Mouse (Mus musculus) embryo, embryonic 11 days (tissue): ENCODE measurements at regions not wholly inside any gene's neighbourhood (a gene's known extent, or its start where the extent isn't known, plus 50 kb on each side); places are given as distances from the start of the nearest gene placed in this dataset.
A peak's percentile ranks its signal among the peaks of the same experiment; 100 is the strongest.

Experiments
- DNase-seq: peaks from one replicate; pipeline ENCODE4 v3.0.0-alpha.2; 2015

- DNase-seq = no peak
Observed at GRCm38 (mm10) chr4:47630006-47630405, 155.5 kb downstream of the Sec61b start.

- DNase-seq = no peak
Observed at GRCm38 (mm10) chr4:47630427-47630826, 156.0 kb downstream of the Sec61b start.

- no peak for DNase-seq
Observed at GRCm38 (mm10) chr4:47638876-47639494, 164.5 kb downstream of the Sec61b start.

GRCm38 (mm10) chr4:47645093-47645492 lies 170.6 kb downstream of the Sec61b start:
- peak; percentile 16 for DNase-seq

GRCm38 (mm10) chr4:47648701-47649100 lies 174.2 kb downstream of the Sec61b start:
- DNase-seq = no peak

GRCm38 (mm10) chr4:47649951-47650350 lies 175.5 kb downstream of the Sec61b start:
- no peak for DNase-seq

- DNase-seq = peak; percentile 11
Observed at GRCm38 (mm10) chr4:47651521-47651920, 177.1 kb downstream of the Sec61b start.

- peak; percentile 15 for DNase-seq
Observed at GRCm38 (mm10) chr4:47653143-47653542, 178.7 kb downstream of the Sec61b start.

GRCm38 (mm10) chr4:47669519-47669918 lies 195.1 kb downstream of the Sec61b start:
- no peak for DNase-seq

- DNase-seq = no peak
Observed at GRCm38 (mm10) chr4:47670476-47670875, 196.0 kb downstream of the Sec61b start.

- no peak for DNase-seq
Observed at GRCm38 (mm10) chr4:47671362-47671761, 196.9 kb downstream of the Sec61b start.

- DNase-seq = no peak
Observed at GRCm38 (mm10) chr4:47681141-47681540, 206.7 kb downstream of the Sec61b start.

- no peak for DNase-seq
Observed at GRCm38 (mm10) chr4:47691207-47691606, 216.7 kb downstream of the Sec61b start.

- no peak for DNase-seq
Observed at GRCm38 (mm10) chr4:47692654-47693053, 218.2 kb downstream of the Sec61b start.

GRCm38 (mm10) chr4:47693221-47693620 lies 218.8 kb downstream of the Sec61b start:
- DNase-seq = no peak

GRCm38 (mm10) chr4:47697071-47697470 lies 222.6 kb downstream of the Sec61b start:
- DNase-seq = no peak

- no peak for DNase-seq
Observed at GRCm38 (mm10) chr4:47698514-47698913, 224.1 kb downstream of the Sec61b start.

- no peak for DNase-seq
Observed at GRCm38 (mm10) chr4:47698926-47699325, 224.5 kb downstream of the Sec61b start.

- no peak for DNase-seq
Observed at GRCm38 (mm10) chr4:47703501-47703900, 229.0 kb downstream of the Sec61b start.

GRCm38 (mm10) chr4:47704607-47705006 lies 230.1 kb downstream of the Sec61b start:
- no peak for DNase-seq

GRCm38 (mm10) chr4:47707966-47708365 lies 233.5 kb downstream of the Sec61b start:
- no peak for DNase-seq

- no peak for DNase-seq
Observed at GRCm38 (mm10) chr4:47713387-47713786, 238.9 kb downstream of the Sec61b start.

- peak; percentile 51 for DNase-seq
Observed at GRCm38 (mm10) chr4:47724331-47725004, 250.0 kb downstream of the Sec61b start.

- no peak for DNase-seq
Observed at GRCm38 (mm10) chr4:47725005-47725340, 250.5 kb downstream of the Sec61b start.
